Mouse (Mus musculus) liver, embryonic 14.5 days (tissue): ENCODE measurements at regions not wholly inside any gene's neighbourhood (a gene's known extent, or its start where the extent isn't known, plus 50 kb on each side); places are given as distances from the start of the nearest gene placed in this dataset.
"Not testable (repeated sequence)": the region's sequence is repeated elsewhere in the genome, so short reads cannot be mapped to it uniquely, and the experiment has no call there.

Experiments used
- ATAC-seq: fragments of 200-750 bp; cut with Nextera tagmentation; 2 replicates; pipeline ENCODE4 v1.8.0; 2017; ENCODE audit warnings: moderate number of reproducible peaks, mild to moderate bottlenecking, moderate library complexity; ENCODE audit not compliant: insufficient read depth
- DNase-seq, 3 experiments: peaks; one replicate each; pipeline ENCODE4 v3.0.0-alpha.2; 2012 to 2013; ENCODE audit warnings: low read depth in 3 of 3, low spot score in 3 of 3
- H3K27ac ChIP-seq: fragments of 300-500 bp; sonication (generic); 2 replicates; pipeline ENCODE4 v1.5.1; 2014; ENCODE audit warnings: moderate library complexity, mild to moderate bottlenecking, control low read depth, inconsistent platforms
- H3K27me3 ChIP-seq: fragments of 300-500 bp; sonication (generic); 2 replicates; pipeline ENCODE4 v1.6.1; 2014; ENCODE audit warnings: mild to moderate bottlenecking, low read length, moderate library complexity; ENCODE audit not compliant: control insufficient read depth, insufficient read depth
- H3K36me3 ChIP-seq: fragments of 300-500 bp; sonication (generic); replicated peaks from 2 replicates; pipeline ENCODE4 v1.6.1; 2014; ENCODE audit warnings: low read depth; ENCODE audit not compliant: control insufficient read depth, insufficient read depth
- H3K4me1 ChIP-seq, 2 experiments: fragments of 200-500 bp in 1 of 2; fragments of 300-500 bp in 1 of 2; sonication (generic) in 1 of 2; replicated peaks; 2 replicates each; pipeline ENCODE4 v1.6.1; 2012 to 2014; ENCODE audit warnings: antibody characterized with exemption in 1 of 2, inconsistent platforms in 1 of 2, low read length in 1 of 2; ENCODE audit not compliant: control insufficient read depth in 2 of 2, insufficient read depth in 2 of 2
- H3K4me2 ChIP-seq: fragments of 300-500 bp; sonication (generic); 2 replicates; pipeline ENCODE4 v1.6.1; 2014; ENCODE audit warnings: low read depth, mild to moderate bottlenecking, control low read depth, moderate library complexity
- H3K4me3 ChIP-seq, 2 experiments: fragments of 200-500 bp in 1 of 2; fragments of 300-500 bp in 1 of 2; sonication (generic) in 1 of 2; 2 replicates each; pipeline ENCODE4 v1.5.1; 2012 to 2014; ENCODE audit warnings: low read depth in 2 of 2, low read length in 2 of 2, mild to moderate bottlenecking in 2 of 2, control low read depth in 1 of 2, inconsistent platforms in 1 of 2, moderate library complexity in 1 of 2; ENCODE audit not compliant: insufficient read depth in 1 of 2
- H3K9ac ChIP-seq: fragments of 300-500 bp; sonication (generic); replicated peaks from 2 replicates; pipeline ENCODE4 v1.6.1; 2014; ENCODE audit warnings: mild to moderate bottlenecking, control low read depth, moderate library complexity
- H3K9me3 ChIP-seq: fragments of 300-500 bp; sonication (generic); 2 replicates; pipeline ENCODE4 v1.6.1; 2016; ENCODE audit warnings: low read length, mixed read lengths; ENCODE audit not compliant: control insufficient read depth
- CTCF ChIP-seq: IDR thresholded peaks from 2 replicates; pipeline ENCODE4 v1.5.1; 2016; ENCODE audit warnings: antibody characterized with exemption, low read depth, control low read depth
- EP300 ChIP-seq: IDR thresholded peaks from 2 replicates; pipeline ENCODE4 v1.6.1; 2016; ENCODE audit warnings: antibody characterized with exemption, low read depth
- WGBS: fragments of 180-500 bp; shearing (Covaris S2); extraction: QIAGEN DNeasy Blood & Tissue Kit; methylation state at CpG from one replicate; pipeline ENCODE4 v1.1.7; 2014; ENCODE audit not compliant: insufficient replicate concordance; 5-methylcytosine and 5-hydroxymethylcytosine counted together

- DNase-seq = no peak
- TF ChIP-seq EP300 (no peak), CTCF (no peak)
- Histone ChIP-seq H3K9ac (no peak overlapping the region), H3K27me3 (no peaks in the 10 kb centered on the region), H3K4me1 (peaks cover 4 to 6% of the 10 kb centered on the region in 2 experiments; a peak in 3 of 4 replicates), H3K4me2 (no peak overlapping the region), H3K27ac (no peak overlapping the region), H3K36me3 (no peaks in the 10 kb centered on the region), H3K9me3 (no peaks in the 10 kb centered on the region), H3K4me3 (no peak overlapping the region)
- WGBS = 58% methylated on average over 12 of the region's 12 CpGs
- no peak for ATAC-seq
Observed at GRCm38 (mm10) chr11:114483823-114484667, 184.3 kb upstream of the Rpl38 start.

- DNase-seq, H3K4me1 ChIP-seq, H3K4me2 ChIP-seq, H3K36me3 ChIP-seq, H3K9me3 ChIP-seq, H3K4me3 ChIP-seq, H3K27me3 ChIP-seq, ATAC-seq, H3K9ac ChIP-seq, H3K27ac ChIP-seq: not testable (repeated sequence)
- WGBS = 60% methylated on average over 7 of the region's 7 CpGs
Observed at GRCm38 (mm10) chr11:114483350-114483749, 185.0 kb upstream of the Rpl38 start.

- Histone ChIP-seq H3K4me2 (no peak overlapping the region), H3K9me3 (no peaks in the 10 kb centered on the region), H3K4me3 (no peak overlapping the region), H3K27ac (no peak overlapping the region), H3K9ac (no peak overlapping the region), H3K36me3 (no peaks in the 10 kb centered on the region), H3K27me3 (no peaks in the 10 kb centered on the region), H3K4me1 (peaks cover 4 to 9% of the 10 kb centered on the region in 2 experiments; a peak in 3 of 4 replicates)
- ATAC-seq (no peak), DNase-seq (no peak)
- 17% methylated on average over 10 of the region's 10 CpGs for WGBS
- TF ChIP-seq EP300 = no peak
- TF ChIP-seq CTCF = no peak
Observed at GRCm38 (mm10) chr11:114482070-114482469, 186.3 kb upstream of the Rpl38 start.

- no peaks in the 10 kb centered on the region for H3K9me3 ChIP-seq
- no peak for DNase-seq
- H3K4me2 ChIP-seq = no peak overlapping the region
- no peak overlapping the region for H3K4me3 ChIP-seq
- no peaks in the 10 kb centered on the region for H3K36me3 ChIP-seq
- H3K27ac ChIP-seq = no peak overlapping the region
- ATAC-seq = no peak
- H3K9ac ChIP-seq = no peak overlapping the region
- WGBS = 43% methylated on average over 7 of the region's 7 CpGs
- H3K4me1 ChIP-seq = peaks cover 4 to 9% of the 10 kb centered on the region in 2 experiments; a peak in 3 of 4 replicates
- H3K27me3 ChIP-seq = no peaks in the 10 kb centered on the region
- no peak for TF ChIP-seq EP300
- 0 out of 2 replicates have a peak, but pooled peaks have one; percentile 9 for TF ChIP-seq CTCF
Observed at GRCm38 (mm10) chr11:114481037-114481436, 187.3 kb upstream of the Rpl38 start.

- Histone ChIP-seq H3K4me2 (no peak overlapping the region), H3K9ac (no peak overlapping the region), H3K36me3 (no peaks in the 10 kb centered on the region), H3K27ac (no peak overlapping the region), H3K27me3 (no peaks in the 10 kb centered on the region), H3K4me1 (peaks cover 0 to 3% of the 10 kb centered on the region in 2 experiments; a peak in 1 of 4 replicates), H3K4me3 (no peak overlapping the region), H3K9me3 (no peaks in the 10 kb centered on the region)
- 69% methylated on average over 8 of the region's 8 CpGs for whole genome bisulfite sequencing
- no peak for DNase-seq
- no peak for ATAC-seq
- no peak for TF ChIP-seq CTCF
- TF ChIP-seq EP300 = no peak
Observed at GRCm38 (mm10) chr11:114480119-114480540, 188.2 kb upstream of the Rpl38 start.
